Mouse (Mus musculus) forebrain, embryonic 12.5 days (tissue): ENCODE measurements at regions not wholly inside any gene's neighbourhood (a gene's known extent, or its start where the extent isn't known, plus 50 kb on each side); places are given as distances from the start of the nearest gene placed in this dataset.

Experiments
- ATAC-seq: fragments of 200-750 bp; cut with Nextera tagmentation; 2 replicates; pipeline ENCODE4 v1.8.0; 2017; ENCODE audit warnings: moderate TSS enrichment; ENCODE audit not compliant: low FRiP score
- H3K27ac ChIP-seq: fragments of 300-500 bp; sonication (generic); 2 replicates; pipeline ENCODE4 v1.5.1; 2016; ENCODE audit warnings: mild to moderate bottlenecking
- H3K27me3 ChIP-seq: fragments of 300-500 bp; sonication (generic); 2 replicates; pipeline ENCODE4 v1.6.1; 2016; ENCODE audit warnings: mild to moderate bottlenecking
- H3K36me3 ChIP-seq: fragments of 300-500 bp; sonication (generic); replicated peaks from 2 replicates; pipeline ENCODE4 v1.6.1; 2016; ENCODE audit warnings: mild to moderate bottlenecking
- H3K4me1 ChIP-seq: fragments of 300-500 bp; sonication (generic); 2 replicates; pipeline ENCODE4 v1.6.1; 2016
- H3K4me2 ChIP-seq: fragments of 300-500 bp; sonication (generic); 2 replicates; pipeline ENCODE4 v1.6.1; 2016; ENCODE audit warnings: mild to moderate bottlenecking, moderate library complexity
- H3K4me3 ChIP-seq: fragments of 300-500 bp; sonication (generic); replicated peaks from 2 replicates; pipeline ENCODE4 v1.5.1; 2016; ENCODE audit warnings: mild to moderate bottlenecking
- H3K9ac ChIP-seq: fragments of 300-500 bp; sonication (generic); 2 replicates; pipeline ENCODE4 v1.6.1; 2016; ENCODE audit warnings: mild to moderate bottlenecking
- H3K9me3 ChIP-seq: fragments of 300-500 bp; sonication (generic); 2 replicates; pipeline ENCODE4 v1.6.1; 2016
- WGBS: fragments of 180-500 bp; shearing (Covaris S2); methylation state at CpG from one replicate; pipeline ENCODE4 v1.1.7; 2016; 5-methylcytosine and 5-hydroxymethylcytosine counted together

- Histone ChIP-seq H3K27ac (no peak overlapping the region), H3K4me2 (no peak overlapping the region)
- no peak for ATAC-seq
Observed at GRCm38 (mm10) chr7:74944421-74945098, 364.5 kb downstream of the Sv2b start.

DNA sequence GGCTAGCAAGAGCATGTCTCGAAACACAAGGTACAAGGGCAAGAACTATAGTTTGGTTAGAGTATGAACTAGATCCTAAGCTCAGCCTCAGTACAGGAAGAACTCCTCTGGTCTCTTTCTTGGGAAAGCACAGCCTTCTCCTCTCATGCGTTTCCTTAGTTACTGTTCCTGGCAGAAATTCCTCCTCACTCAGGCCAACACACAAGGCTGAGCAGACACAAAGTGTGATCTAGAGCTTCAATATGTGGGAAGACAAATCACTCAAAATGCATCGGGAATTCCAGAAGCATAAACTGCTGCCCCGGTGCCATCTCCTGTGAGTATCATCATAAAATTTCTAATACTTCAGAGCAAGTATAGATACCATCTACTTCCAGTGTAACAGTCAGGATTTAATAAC lies 366.1 kb downstream of the Sv2b start:
- no peaks in the 10 kb centered on the region for H3K9me3 ChIP-seq
- H3K4me3 ChIP-seq = no peak overlapping the region
- H3K9ac ChIP-seq = no peak overlapping the region
- 89% methylated on average over 4 of the region's 4 CpGs for WGBS
- no peaks in the 10 kb centered on the region for H3K27me3 ChIP-seq
- H3K36me3 ChIP-seq = no peaks in the 10 kb centered on the region
- H3K4me2 ChIP-seq = no peak overlapping the region
- H3K27ac ChIP-seq = no peak overlapping the region
- no peak for ATAC-seq
- H3K4me1 ChIP-seq = no peaks in the 10 kb centered on the region

More at GRCm38 (mm10) chr7:74944421-74945098, 364.5 kb downstream of the Sv2b start:
- H3K4me1 ChIP-seq = no peaks in the 10 kb centered on the region
- no peak overlapping the region for H3K9ac ChIP-seq
- H3K4me3 ChIP-seq = no peak overlapping the region
- no peaks in the 10 kb centered on the region for H3K27me3 ChIP-seq
- H3K36me3 ChIP-seq = no peaks in the 10 kb centered on the region
- 80% methylated on average over 5 of the region's 5 CpGs for WGBS
- H3K9me3 ChIP-seq = no peaks in the 10 kb centered on the region

GRCm38 (mm10) chr7:74942146-74942545 lies 366.9 kb downstream of the Sv2b start:
- H3K36me3 ChIP-seq = no peaks in the 10 kb centered on the region
- no peaks in the 10 kb centered on the region for H3K4me1 ChIP-seq
- H3K4me3 ChIP-seq = no peak overlapping the region
- no peak overlapping the region for H3K27ac ChIP-seq
- no peak for ATAC-seq
- no peak overlapping the region for H3K4me2 ChIP-seq
- H3K9me3 ChIP-seq = no peaks in the 10 kb centered on the region
- H3K27me3 ChIP-seq = no peaks in the 10 kb centered on the region
- WGBS = 71% methylated on average over 3 of the region's 3 CpGs
- H3K9ac ChIP-seq = no peak overlapping the region

GRCm38 (mm10) chr7:74929142-74929829 lies 374.7 kb upstream of the Slco3a1 start:
- Histone ChIP-seq H3K27me3 (no peaks in the 10 kb centered on the region), H3K9ac (no peak overlapping the region), H3K27ac (0 out of 2 replicates have a peak overlapping the region, but pooled peaks have one; percentile 50), H3K36me3 (no peaks in the 10 kb centered on the region), H3K4me3 (no peak overlapping the region), H3K9me3 (no peaks in the 10 kb centered on the region), H3K4me2 (peak overlapping the region; percentile 8; the same call in 1 of the 2 replicates), H3K4me1 (peaks cover 13% of the 10 kb centered on the region)
- WGBS = 49% methylated on average over 8 of the region's 8 CpGs
- peak; percentile 65; the same call in 1 of the 2 replicates for ATAC-seq

DNA sequence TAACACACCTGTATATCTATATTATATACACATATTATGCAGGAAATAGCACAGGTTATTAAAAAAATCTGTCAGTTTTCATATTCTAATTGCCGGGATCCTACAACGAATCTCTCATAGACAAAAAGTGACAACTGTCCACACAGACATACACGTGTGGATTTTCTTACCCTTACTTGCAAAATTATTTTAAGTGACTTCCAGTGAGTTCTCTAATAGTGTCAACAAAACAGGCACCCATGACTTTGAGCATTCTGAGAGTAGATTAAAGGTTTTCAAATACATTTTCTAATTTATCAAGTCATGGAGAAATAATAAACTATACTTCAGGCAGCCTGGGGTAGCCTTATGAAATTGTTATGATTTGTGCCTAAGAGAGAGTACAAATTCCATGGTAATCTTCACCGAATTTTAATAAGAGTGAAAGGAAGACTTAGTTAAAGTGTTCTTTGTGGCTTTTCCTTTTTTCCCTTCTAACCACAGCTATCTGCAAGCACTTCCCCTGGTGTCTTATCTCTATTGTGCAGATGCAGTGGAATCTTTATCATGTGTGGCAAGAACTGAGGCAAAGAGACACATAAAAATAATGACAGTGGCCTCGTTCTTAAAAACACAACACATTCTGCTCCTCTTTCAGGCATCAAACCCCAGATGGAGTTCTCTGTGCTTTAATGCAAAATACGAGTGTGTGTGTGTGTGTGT lies 373.8 kb upstream of the Slco3a1 start:
- Histone ChIP-seq H3K4me2 (no peak overlapping the region), H3K4me1 (peaks cover 13% of the 10 kb centered on the region), H3K9ac (no peak overlapping the region), H3K27ac (peak overlapping the region; percentile 36; the same call in 1 of the 2 replicates), H3K36me3 (no peaks in the 10 kb centered on the region), H3K27me3 (no peaks in the 10 kb centered on the region), H3K4me3 (no peak overlapping the region), H3K9me3 (no peaks in the 10 kb centered on the region)
- 66% methylated on average over 6 of the region's 6 CpGs for WGBS
- no peak for ATAC-seq

DNA sequence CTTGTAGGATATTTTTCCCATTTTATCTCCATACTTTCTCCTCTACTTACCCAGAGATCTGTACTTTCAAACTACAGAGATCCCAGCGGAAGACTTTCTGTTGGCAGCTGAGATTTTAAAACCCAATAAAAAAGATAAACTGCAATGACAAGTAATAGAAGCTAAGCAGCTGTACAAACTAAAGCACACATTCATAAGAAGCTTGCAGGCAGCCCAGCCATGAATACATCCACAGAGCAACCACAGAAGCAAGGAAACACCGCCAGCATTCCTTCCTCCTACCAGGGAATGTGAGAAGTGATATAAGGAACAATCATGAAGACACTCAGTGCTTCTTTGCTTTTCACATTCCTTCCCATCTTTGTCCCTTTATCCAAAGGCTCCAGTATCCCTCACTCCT lies 372.1 kb upstream of the Slco3a1 start:
- Histone ChIP-seq H3K4me1 (peaks cover 13% of the 10 kb centered on the region), H3K4me3 (no peak overlapping the region), H3K27ac (no peak overlapping the region), H3K36me3 (no peaks in the 10 kb centered on the region), H3K27me3 (no peaks in the 10 kb centered on the region), H3K4me2 (no peak overlapping the region), H3K9ac (no peak overlapping the region), H3K9me3 (no peaks in the 10 kb centered on the region)
- ATAC-seq = no peak
- WGBS = 73% methylated on average over 2 of the region's 2 CpGs

- H3K27ac ChIP-seq = no peak overlapping the region
- H3K4me2 ChIP-seq = no peak overlapping the region
- H3K36me3 ChIP-seq = no peaks in the 10 kb centered on the region
- no peaks in the 10 kb centered on the region for H3K9me3 ChIP-seq
- ATAC-seq = no peak
- 97% methylated on average over 1 of the region's 1 CpGs for WGBS
- H3K27me3 ChIP-seq = no peaks in the 10 kb centered on the region
- no peak overlapping the region for H3K4me3 ChIP-seq
- H3K4me1 ChIP-seq = peaks cover 7% of the 10 kb centered on the region; the same call in 1 of the 2 replicates
- no peak overlapping the region for H3K9ac ChIP-seq
Observed at GRCm38 (mm10) chr7:74924156-74924555, 369.6 kb upstream of the Slco3a1 start.

- Histone ChIP-seq H3K27me3 (no peaks in the 10 kb centered on the region), H3K4me2 (no peak overlapping the region), H3K36me3 (no peaks in the 10 kb centered on the region), H3K9me3 (no peaks in the 10 kb centered on the region), H3K4me3 (no peak overlapping the region), H3K27ac (no peak overlapping the region), H3K4me1 (no peaks in the 10 kb centered on the region), H3K9ac (no peak overlapping the region)
- WGBS = 66% methylated on average over 3 of the region's 3 CpGs
- ATAC-seq = no peak
Observed at GRCm38 (mm10) chr7:74908311-74908962, 353.9 kb upstream of the Slco3a1 start.

GRCm38 (mm10) chr7:74907391-74907790 lies 352.8 kb upstream of the Slco3a1 start:
- H3K9me3 ChIP-seq = no peaks in the 10 kb centered on the region

GRCm38 (mm10) chr7:74877466-74877865 lies 322.9 kb upstream of the Slco3a1 start:
- no peak overlapping the region for H3K27ac ChIP-seq
- WGBS = 83% methylated on average over 3 of the region's 3 CpGs
- H3K4me1 ChIP-seq = no peaks in the 10 kb centered on the region
- no peaks in the 10 kb centered on the region for H3K36me3 ChIP-seq
- no peaks in the 10 kb centered on the region for H3K9me3 ChIP-seq
- no peak overlapping the region for H3K4me2 ChIP-seq
- no peak overlapping the region for H3K9ac ChIP-seq
- H3K4me3 ChIP-seq = no peak overlapping the region
- no peak for ATAC-seq
- no peaks in the 10 kb centered on the region for H3K27me3 ChIP-seq

More at GRCm38 (mm10) chr7:74907391-74907790, 352.8 kb upstream of the Slco3a1 start:
- H3K9ac ChIP-seq = no peak overlapping the region
- no peak overlapping the region for H3K4me2 ChIP-seq
- no peak overlapping the region for H3K27ac ChIP-seq
- H3K4me3 ChIP-seq = no peak overlapping the region
- WGBS = 68% methylated on average over 1 of the region's 1 CpGs
- ATAC-seq = no peak
- H3K36me3 ChIP-seq = no peaks in the 10 kb centered on the region
- H3K4me1 ChIP-seq = no peaks in the 10 kb centered on the region
- H3K27me3 ChIP-seq = no peaks in the 10 kb centered on the region

DNA sequence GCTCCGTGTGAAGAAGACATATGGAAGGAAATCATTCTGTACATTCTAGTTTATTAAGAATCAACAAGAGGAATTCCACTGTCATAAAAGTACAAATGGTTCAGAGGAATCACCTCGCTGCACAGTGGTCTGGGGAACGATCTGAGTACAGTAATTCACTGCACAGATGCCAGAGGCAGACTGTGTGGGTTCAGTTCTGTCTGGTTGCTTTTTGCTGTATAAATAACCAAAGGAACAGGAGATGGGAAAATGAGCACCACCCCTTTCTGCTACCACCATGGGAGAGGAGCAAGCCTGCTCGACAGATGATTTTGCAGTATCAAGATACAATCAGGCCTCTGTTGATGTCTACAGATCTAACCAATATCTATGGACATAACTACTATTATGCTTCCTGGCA lies 322.1 kb upstream of the Slco3a1 start:
- H3K9ac ChIP-seq = no peak overlapping the region
- no peaks in the 10 kb centered on the region for H3K9me3 ChIP-seq
- WGBS = 79% methylated on average over 4 of the region's 4 CpGs
- no peaks in the 10 kb centered on the region for H3K36me3 ChIP-seq
- no peak overlapping the region for H3K27ac ChIP-seq
- no peak for ATAC-seq
- no peaks in the 10 kb centered on the region for H3K27me3 ChIP-seq
- H3K4me3 ChIP-seq = no peak overlapping the region
- no peak overlapping the region for H3K4me2 ChIP-seq
- no peaks in the 10 kb centered on the region for H3K4me1 ChIP-seq

GRCm38 (mm10) chr7:74870250-74870649 lies 315.7 kb upstream of the Slco3a1 start:
- Histone ChIP-seq H3K4me2 (no peak overlapping the region), H3K27me3 (no peaks in the 10 kb centered on the region), H3K36me3 (no peaks in the 10 kb centered on the region), H3K9ac (no peak overlapping the region), H3K4me3 (no peak overlapping the region), H3K9me3 (no peaks in the 10 kb centered on the region), H3K4me1 (no peaks in the 10 kb centered on the region), H3K27ac (no peak overlapping the region)
- 81% methylated on average over 1 of the region's 1 CpGs for WGBS
- no peak for ATAC-seq
